Mouse (Mus musculus) erythroblast, adult 5-6 weeks (primary cell): ENCODE data around the gene Khk. TPM values are rescaled to one million over a fixed set of nuclear protein-coding genes. Genes with fewer than 3 reads are reported as not detected.
A peak's percentile ranks its signal among the peaks of the same experiment; 100 is the strongest.

Source experiments
- ATAC-seq: replicated peaks from 2 replicates; pipeline ENCODE4 v1.8.0; 2016; ENCODE audit warnings: moderate number of reproducible peaks, mild to moderate bottlenecking, moderate TSS enrichment, inconsistent platforms; ENCODE audit not compliant: poor library complexity, low FRiP score, severe bottlenecking
- total RNA-seq, 2 experiments: library from RNA; stranded (forward) in 1 of 2; stranded (reverse) in 1 of 2; fragments of 150-400 nt in 1 of 2; fragments of 200-764, 138-1000 nt in 1 of 2; gene quantifications; 2 replicates each; pipeline versions ENCODE4 v1.2.3 to v1.2.4; 2015 to 2017; ENCODE audit warnings: low replicate concordance in 2 of 2

Khk gene
- total RNA-seq, 2 experiments from 2014 or later, result 8.1 to 9.2 TPM

- ATAC-seq, result no peak
Measured at GRCm38 (mm10) chr5:30961545-30962505, 40.6 kb downstream of the Khk start.

- ATAC-seq, result no peak
Measured at GRCm38 (mm10) chr5:30963916-30964315, 42.7 kb downstream of the Khk start.

DNA sequence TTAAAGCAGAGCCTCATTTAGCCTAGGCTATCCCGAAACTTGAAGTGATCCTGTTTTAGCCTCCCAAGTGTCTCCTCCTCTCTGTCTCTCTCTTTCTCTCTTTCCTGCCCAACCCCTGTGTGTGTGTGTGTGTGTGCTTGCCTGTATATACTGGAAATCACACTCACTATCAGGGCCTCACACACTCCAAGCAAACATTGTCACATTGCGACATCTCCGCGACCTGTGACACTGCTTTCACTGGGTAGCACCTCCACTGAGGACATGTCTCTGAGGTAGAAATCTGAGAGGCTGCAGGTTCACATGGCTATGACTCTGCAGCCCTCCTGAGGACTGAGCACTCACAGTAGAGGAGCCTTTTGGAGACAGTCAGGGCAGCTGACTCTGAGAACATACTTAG is 45.0 kb downstream of the Khk start:
- ATAC-seq, result no peak

DNA sequence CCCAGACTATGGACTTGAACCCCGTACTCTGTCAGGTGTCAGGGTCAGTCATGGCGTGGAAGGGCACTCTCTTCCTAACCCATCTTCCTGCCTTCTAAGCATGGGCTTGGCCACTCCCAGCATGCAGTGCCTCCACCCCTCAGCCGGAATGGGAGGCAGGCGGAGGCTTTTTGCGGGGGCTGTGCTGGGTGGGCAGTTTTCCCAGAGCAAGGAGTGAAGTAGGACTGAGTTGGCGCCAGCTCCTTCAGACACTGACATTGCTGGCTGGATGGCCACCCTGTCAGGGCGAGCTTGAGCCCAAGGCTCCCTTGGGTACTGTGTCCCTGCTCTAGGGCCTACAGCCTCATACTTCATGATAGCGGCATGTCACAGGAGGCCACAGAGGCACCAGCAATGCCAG is 47.2 kb downstream of the Khk start, which contains the start of gene Tcf23:
Gene Tcf23, plus strand, starts transcription at position 247 of the 400 bp plus-strand sequence.
- 0 out of 2 replicates have a peak, but pooled peaks have one; percentile 38 for ATAC-seq

GRCm38 (mm10) chr5:30969440-30969839 is 48.2 kb downstream of the Khk start:
- no peak for ATAC-seq

DNA sequence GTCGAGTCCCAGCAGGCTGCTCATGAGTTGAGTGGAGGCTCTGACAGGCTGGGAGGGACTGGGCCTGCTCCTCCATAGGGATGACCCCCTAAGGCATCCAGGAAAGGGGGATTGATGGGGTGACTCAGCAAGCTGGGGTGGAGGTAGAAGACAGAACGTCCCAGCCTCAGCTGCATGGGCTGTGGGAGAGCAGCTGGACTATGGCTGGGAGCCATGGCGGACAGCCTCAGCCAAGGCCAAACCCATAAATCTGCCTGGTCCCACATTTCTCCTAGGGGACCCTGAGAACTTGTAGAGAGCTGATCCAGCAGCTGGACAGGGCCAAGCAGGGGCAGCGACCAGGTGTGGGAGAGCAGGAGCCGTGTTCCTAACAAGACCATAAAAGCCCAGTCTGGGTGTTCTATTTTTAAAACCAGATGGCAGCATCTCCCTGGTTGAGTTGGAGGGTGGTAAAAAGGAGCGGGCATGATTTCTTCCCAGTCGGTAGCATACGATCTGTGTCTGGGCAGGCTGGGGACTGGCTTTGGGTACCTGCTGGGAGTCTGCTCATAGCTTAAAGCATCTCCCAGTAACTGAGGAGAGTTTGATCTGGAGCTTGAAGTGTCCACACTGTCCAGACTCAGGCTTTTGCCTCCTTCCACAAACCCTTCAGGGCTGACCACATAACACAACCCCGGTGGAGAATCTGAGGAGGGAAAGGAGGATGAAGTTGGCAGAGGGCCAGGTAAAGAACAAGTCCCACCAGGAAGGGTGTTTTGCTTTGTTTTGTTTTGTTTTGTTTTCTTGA is 53.8 kb downstream of the Khk start:
- no peak for ATAC-seq

Other genes with a start within 250 kb of the Khk start
- gene Dpysl5, start 209.9 kb upstream of the Khk start, total RNA-seq (2015; ENCODE audit: low replicate concordance), result not detected in 2 replicates
- gene Dpysl5, start 209.9 kb upstream of the Khk start, total RNA-seq (2017; ENCODE audit: low replicate concordance), result 0.09 TPM in 1 of 2 replicates, not detected in the other
- 2.1 TPM in 1 of 2 replicates, not detected in the other for gene Mapre3, start 106.8 kb upstream of the Khk start, total RNA-seq (2015; ENCODE audit: low replicate concordance)
- gene Mapre3, start 106.8 kb upstream of the Khk start, total RNA-seq (2017; ENCODE audit: low replicate concordance), result 0.28 and 0.51 TPM in 2 replicates
- 6.5 and 9.6 TPM in 2 replicates for gene Tmem214, start 53.4 kb upstream of the Khk start, total RNA-seq (2015; ENCODE audit: low replicate concordance)
- 4.7 and 7.0 TPM in 2 replicates for gene Tmem214, start 53.4 kb upstream of the Khk start, total RNA-seq (2017; ENCODE audit: low replicate concordance)
- gene Agbl5, start 32.7 kb upstream of the Khk start, total RNA-seq (2015; ENCODE audit: low replicate concordance), result 4.8 TPM in 1 of 2 replicates, not detected in the other
- 1.9 and 2.0 TPM in 2 replicates for gene Agbl5, start 32.7 kb upstream of the Khk start, total RNA-seq (2017; ENCODE audit: low replicate concordance)
- 167 and 176 TPM in 2 replicates for gene Ost4, start 13.6 kb upstream of the Khk start, total RNA-seq (2015; ENCODE audit: low replicate concordance)
- 63.0 and 140 TPM in 2 replicates for gene Ost4, start 13.6 kb upstream of the Khk start, total RNA-seq (2017; ENCODE audit: low replicate concordance)
- gene Emilin1, start 8.0 kb upstream of the Khk start, total RNA-seq (2015; ENCODE audit: low replicate concordance), result 16.9 and 28.8 TPM in 2 replicates
- 6.5 and 8.1 TPM in 2 replicates for gene Emilin1, start 8.0 kb upstream of the Khk start, total RNA-seq (2017; ENCODE audit: low replicate concordance)
- gene Cgref1, start 24.2 kb downstream of the Khk start, total RNA-seq (2015; ENCODE audit: low replicate concordance), result not detected in 2 replicates
- gene Cgref1, start 24.2 kb downstream of the Khk start, total RNA-seq (2017; ENCODE audit: low replicate concordance), result not detected in 2 replicates
- gene Preb, start 38.9 kb downstream of the Khk start, total RNA-seq (2015; ENCODE audit: low replicate concordance), result 12.7 and 21.9 TPM in 2 replicates
- 10.6 and 27.0 TPM in 2 replicates for gene Preb, start 38.9 kb downstream of the Khk start, total RNA-seq (2017; ENCODE audit: low replicate concordance)
- gene Tcf23, start 47.2 kb downstream of the Khk start, total RNA-seq (2015; ENCODE audit: low replicate concordance), result not detected in 2 replicates
- gene Tcf23, start 47.2 kb downstream of the Khk start, total RNA-seq (2017; ENCODE audit: low replicate concordance), result not detected in 2 replicates
- gene Atraid, start 126.9 kb downstream of the Khk start, total RNA-seq (2015; ENCODE audit: low replicate concordance), result 21.3 and 40.5 TPM in 2 replicates
- 22.3 and 26.8 TPM in 2 replicates for gene Atraid, start 126.9 kb downstream of the Khk start, total RNA-seq (2017; ENCODE audit: low replicate concordance)
- gene Slc5a6, start 127.5 kb downstream of the Khk start, total RNA-seq (2015; ENCODE audit: low replicate concordance), result 0.42 TPM in 1 of 2 replicates, not detected in the other
- 0.98 TPM in 1 of 2 replicates, not detected in the other for gene Slc5a6, start 127.5 kb downstream of the Khk start, total RNA-seq (2017; ENCODE audit: low replicate concordance)
- 6.5 and 16.3 TPM in 2 replicates for gene Cad, start 133.3 kb downstream of the Khk start, total RNA-seq (2015; ENCODE audit: low replicate concordance)
- 6.7 and 10.6 TPM in 2 replicates for gene Cad, start 133.3 kb downstream of the Khk start, total RNA-seq (2017; ENCODE audit: low replicate concordance)
- not detected in 2 replicates for gene Dnajc5g, start 184.9 kb downstream of the Khk start, total RNA-seq (2015; ENCODE audit: low replicate concordance)
- 0.70 TPM in 1 of 2 replicates, not detected in the other for gene Dnajc5g, start 184.9 kb downstream of the Khk start, total RNA-seq (2017; ENCODE audit: low replicate concordance)
- gene Slc30a3, start 186.8 kb downstream of the Khk start, total RNA-seq (2015; ENCODE audit: low replicate concordance), result not detected in 2 replicates
- gene Slc30a3, start 186.8 kb downstream of the Khk start, total RNA-seq (2017; ENCODE audit: low replicate concordance), result not detected in 2 replicates
- gene Trim54, start 195.3 kb downstream of the Khk start, total RNA-seq (2015; ENCODE audit: low replicate concordance), result not detected in 2 replicates
- not detected in 2 replicates for gene Trim54, start 195.3 kb downstream of the Khk start, total RNA-seq (2017; ENCODE audit: low replicate concordance)
- not detected in 2 replicates for gene Ucn, start 217.4 kb downstream of the Khk start, total RNA-seq (2015; ENCODE audit: low replicate concordance)
- not detected in 2 replicates for gene Ucn, start 217.4 kb downstream of the Khk start, total RNA-seq (2017; ENCODE audit: low replicate concordance)
- gene Mpv17, start 232.8 kb downstream of the Khk start, total RNA-seq (2015; ENCODE audit: low replicate concordance), result 9.4 and 11.1 TPM in 2 replicates
- 10.7 and 12.7 TPM in 2 replicates for gene Mpv17, start 232.8 kb downstream of the Khk start, total RNA-seq (2017; ENCODE audit: low replicate concordance)